Mouse (Mus musculus) mesoderm, embryonic 11.5 days (tissue): ENCODE results near the gene Chd5.

Experiments used
- DNase-seq: peaks from one replicate; pipeline ENCODE4 v3.0.0-alpha.2; 2012; ENCODE audit warnings: low read depth, low spot score

Chd5 gene

GRCm38 (mm10) chr4:152434836-152435235, 96.4 kb downstream of the Chd5 start:
- peak; percentile 94 for DNase-seq

GRCm38 (mm10) chr4:152435255-152435654, 96.8 kb downstream of the Chd5 start:
- peak; percentile 84 for DNase-seq
